ENCODE assay signal across 8 mouse cellular contexts in the genomic region with DNA sequence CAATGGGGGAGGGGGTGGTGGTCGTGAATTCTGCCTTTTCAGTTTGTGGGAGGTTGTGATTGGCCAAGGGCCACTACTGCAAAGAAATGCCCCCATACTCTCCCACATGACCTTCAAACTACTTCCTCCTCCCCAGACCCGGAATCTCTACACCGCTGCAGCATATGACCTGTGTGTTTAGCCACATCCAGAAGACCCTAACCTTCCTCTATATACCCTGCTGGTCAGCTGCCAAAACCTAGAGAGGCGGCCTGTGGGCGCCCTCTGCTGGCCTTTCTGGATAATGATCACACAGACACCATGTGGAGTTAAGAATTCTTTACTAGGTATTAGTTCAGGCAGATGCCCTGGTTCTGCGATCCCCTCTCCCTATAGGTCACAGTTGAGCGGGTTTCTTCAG. TPM values are rescaled to one million over a fixed set of nuclear protein-coding genes. Genes with fewer than 3 reads are reported as not detected.
DNase-seq lines count a peak whose midpoint lies in the region; ATAC-seq and TF ChIP-seq lines count a peak whose summit lies in the region.

No protein-coding gene starts in this region.

- H3K36me3 ChIP-seq in heart, embryonic 11.5 days (ENCODE audit: control insufficient read depth, insufficient read depth, low read length): no peaks in the 10 kb centered on the region
- H3K36me3 ChIP-seq in intestine, embryonic 14.5 days (ENCODE audit: control insufficient read depth, insufficient read depth, low read length): peaks cover 27% of the 10 kb centered on the region
- peaks cover 17% of the 10 kb centered on the region for H3K36me3 ChIP-seq in liver, adult 2 months (ENCODE audit: control insufficient read depth, insufficient read depth, low read length)

- DNase-seq in heart, adult 11 months: peak; percentile 87
- DNase-seq in c-Kit-positive CD71-positive TER-119-positive erythroid progenitor cells, embryonic 14.5 days (ENCODE audit: low spot score): peak; percentile 33
- DNase-seq in gastrocnemius, postnatal 10 days: peak; percentile 52
- DNase-seq in intestine, embryonic 14.5 days (ENCODE audit: low spot score): peak; percentile 71
- peak; percentile 43 for DNase-seq in liver, adult 2 months (ENCODE audit: extremely low read depth, low read depth, low spot score)
- peak; percentile 59 for DNase-seq in naive thymus-derived CD4-positive, alpha-beta T cell, adult 2 months (ENCODE audit: low read depth)
- DNase-seq in testis, postnatal 10 days (ENCODE audit: low spot score): peak; percentile 78

- H3K27me3 ChIP-seq in heart, embryonic 11.5 days (ENCODE audit: control insufficient read depth, insufficient read depth, low read length): no peaks in the 10 kb centered on the region
- no peaks in the 10 kb centered on the region for H3K27me3 ChIP-seq in intestine, embryonic 14.5 days (replicated peaks; ENCODE audit: control insufficient read depth, insufficient read depth, low read length)
- H3K27me3 ChIP-seq in liver, adult 2 months (ENCODE audit: control insufficient read depth, insufficient read depth, low read length): no peaks in the 10 kb centered on the region

- no peak overlapping the region for H3K4me2 ChIP-seq in heart, embryonic 11.5 days
- no peak overlapping the region for H3K4me2 ChIP-seq in intestine, embryonic 14.5 days (ENCODE audit: low read length)

- ATAC-seq in heart, embryonic 11.5 days (replicated peaks; ENCODE audit: insufficient number of reproducible peaks, low FRiP score, low TSS enrichment): no peak; the same call in 1 of the 2 replicates
- ATAC-seq in intestine, embryonic 14.5 days (replicated peaks; ENCODE audit: low FRiP score, low TSS enrichment, low read depth): peak; percentile 73

- H3K4me3 ChIP-seq in heart, embryonic 11.5 days (ENCODE audit: low read depth, low read length): no peak overlapping the region
- no peak overlapping the region for H3K4me3 ChIP-seq in intestine, embryonic 14.5 days (ENCODE audit: low read depth, low read length)
- no peak overlapping the region for H3K4me3 ChIP-seq in liver, adult 2 months (ENCODE audit: insufficient read depth, low read depth, low read length)

- H3K4me1 ChIP-seq in heart, embryonic 11.5 days (ENCODE audit: control insufficient read depth, insufficient read depth, low read length): no peaks in the 10 kb centered on the region
- no peaks in the 10 kb centered on the region for H3K4me1 ChIP-seq in intestine, embryonic 14.5 days (replicated peaks; ENCODE audit: control insufficient read depth, insufficient read depth, low read length)
- H3K4me1 ChIP-seq in liver, adult 2 months (ENCODE audit: control insufficient read depth, insufficient read depth, low read length): no peaks in the 10 kb centered on the region

- WGBS in heart, embryonic 11.5 days (ENCODE audit: insufficient replicate concordance): 35% methylated on average over 6 of the region's 7 CpGs
- WGBS in intestine, embryonic 14.5 days: 30% methylated on average over 6 of the region's 7 CpGs
- 12% methylated on average over 7 of the region's 7 CpGs for WGBS in liver, adult 2 months

- no peak overlapping the region for H3K27ac ChIP-seq in heart, embryonic 11.5 days (ENCODE audit: low read depth, low read length)
- no peak overlapping the region for H3K27ac ChIP-seq in intestine, embryonic 14.5 days (ENCODE audit: low read depth)
- H3K27ac ChIP-seq in liver, adult 2 months (replicated peaks; ENCODE audit: insufficient read depth, low read depth, low read length): no peak overlapping the region

- H3K79me2 ChIP-seq in liver, adult 2 months (ENCODE audit: control insufficient read depth, insufficient read depth, low read length): no peaks in the 10 kb centered on the region

- peak; percentile 79 for TF ChIP-seq CTCF in liver, adult 2 months (IDR thresholded peaks at IDR 0.05; ENCODE audit: low read depth, low read length)

- no peak overlapping the region for H3K9ac ChIP-seq in heart, embryonic 11.5 days (ENCODE audit: low read depth, low read length)
- no peak overlapping the region for H3K9ac ChIP-seq in intestine, embryonic 14.5 days (ENCODE audit: low read length)
- no peak overlapping the region for H3K9ac ChIP-seq in liver, adult 2 months (ENCODE audit: low read depth, low read length)

- no peaks in the 10 kb centered on the region for H3K9me3 ChIP-seq in heart, embryonic 11.5 days (replicated peaks; ENCODE audit: control insufficient read depth, low read length)
- H3K9me3 ChIP-seq in intestine, embryonic 14.5 days (ENCODE audit: control insufficient read depth, low read length): no peaks in the 10 kb centered on the region

- TF ChIP-seq POLR2A in liver, adult 2 months (IDR thresholded peaks at IDR 0.05; ENCODE audit: extremely low read depth, insufficient read depth, low read length): no peak

RNA-seq across cellular contexts. Expression of a gene that starts 26.9 kb away (rescaled TPM):
- 116 and 119 TPM in 2 replicates for polyA plus RNA-seq in heart, embryonic 11.5 days (2014; fragmentation: Nextera tagmentation; extraction: Ambion mirVana)
- total RNA-seq in gastrocnemius, postnatal 10 days (2021): 10 to 100 TPM; 13.4 to 16.9 TPM
- polyA plus RNA-seq in intestine, embryonic 14.5 days (2014; fragmentation: Nextera tagmentation; extraction: Ambion mirVana): 290 and 310 TPM in 2 replicates
- total RNA-seq in liver, adult 2 months (2014; rRNA removed): 0.92 and 3.2 TPM in 2 replicates
- 0.39 and 0.48 TPM in 2 replicates for polyA plus RNA-seq in liver, adult 2 months (2012; rRNA removed)

RNA-seq across cellular contexts. Expression of a gene that starts 32.6 kb away (rescaled TPM):
- 6.5 and 8.1 TPM in 2 replicates for polyA plus RNA-seq in heart, embryonic 11.5 days (2014; fragmentation: Nextera tagmentation; extraction: Ambion mirVana)
- total RNA-seq in gastrocnemius, postnatal 10 days (2021): 1 to 10 TPM; 2.1 to 2.6 TPM
- 23.1 and 32.1 TPM in 2 replicates for polyA plus RNA-seq in intestine, embryonic 14.5 days (2014; fragmentation: Nextera tagmentation; extraction: Ambion mirVana)
- total RNA-seq in liver, adult 2 months (2014; rRNA removed): 687 and 765 TPM in 2 replicates
- polyA plus RNA-seq in liver, adult 2 months (2012; rRNA removed): 1,077 and 1,098 TPM in 2 replicates

Comparison
In these comparisons a context has a peak if more than half of its experiments do, and no peak if none do; other contexts are left out.
1. DNase-seq: peak in every context shown above with its lines; median percentile 87 in heart, adult 11 months; 78 in testis, postnatal 10 days; 71 in intestine, embryonic 14.5 days; 59 in naive thymus-derived CD4-positive, alpha-beta T cell, adult 2 months; 52 in gastrocnemius, postnatal 10 days; 43 in liver, adult 2 months; 33 in c-Kit-positive CD71-positive TER-119-positive erythroid progenitor cells, embryonic 14.5 days.
2. RNA of a gene that starts 26.9 kb away (polyA plus RNA-seq): 290 to 310 TPM in intestine, embryonic 14.5 days and 116 to 119 TPM in heart, embryonic 11.5 days; 0.39 to 0.48 TPM in liver, adult 2 months; every median in the first group is over 10 times any median in the second.
3. RNA of a gene that starts 32.6 kb away (polyA plus RNA-seq): 1,077 to 1,098 TPM in liver, adult 2 months; 23.1 to 32.1 TPM in intestine, embryonic 14.5 days and 6.5 to 8.1 TPM in heart, embryonic 11.5 days; every median in the first group is over 10 times any median in the second.